Mouse (Mus musculus): ENCODE data around the gene Galnt6. TPM values are rescaled to one million over a fixed set of nuclear protein-coding genes. Genes with fewer than 3 reads are reported as not detected.
A peak's percentile ranks its signal among the peaks of the same experiment; 100 is the strongest.

Galnt6 gene
- polyA plus RNA-seq, 2 experiments from 2014 or later = 52.5 to 78.9 TPM

DNA sequence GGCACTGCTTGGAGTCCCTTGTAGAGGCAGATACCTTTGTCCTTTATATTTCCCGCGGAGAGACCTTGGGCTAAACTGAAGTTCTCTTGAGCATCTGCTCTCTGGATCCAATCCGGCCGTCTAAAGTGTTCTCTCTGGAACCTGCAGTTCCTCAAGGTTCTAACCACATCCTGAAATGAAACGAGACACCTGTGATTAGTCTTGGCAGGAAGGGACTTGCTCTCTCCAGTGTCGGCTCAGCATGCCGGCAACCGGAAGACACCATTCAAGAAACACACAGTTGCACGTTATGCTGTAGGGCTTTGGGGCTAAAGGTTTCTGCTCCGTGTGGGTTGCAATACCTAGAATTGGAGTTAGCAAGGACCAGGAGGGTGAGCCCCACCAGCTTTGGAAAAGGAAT, 9.1 kb downstream of the Galnt6 start:
- ATAC-seq = peak; percentile 92

GRCm38 (mm10) chr15:100719217-100719616, 10.0 kb downstream of the Galnt6 start:
- no peak for ATAC-seq

- ATAC-seq = no peak
Measured at GRCm38 (mm10) chr15:100718572-100718971, 10.6 kb downstream of the Galnt6 start.

GRCm38 (mm10) chr15:100717933-100718332, 11.2 kb downstream of the Galnt6 start:
- ATAC-seq = no peak

- no peak for ATAC-seq
Measured at GRCm38 (mm10) chr15:100715399-100715993, 13.7 kb downstream of the Galnt6 start.

- no peak for ATAC-seq
Measured at GRCm38 (mm10) chr15:100714470-100714869, 14.7 kb downstream of the Galnt6 start.

- ATAC-seq = no peak
Measured at GRCm38 (mm10) chr15:100710838-100711237, 18.3 kb downstream of the Galnt6 start.

DNA sequence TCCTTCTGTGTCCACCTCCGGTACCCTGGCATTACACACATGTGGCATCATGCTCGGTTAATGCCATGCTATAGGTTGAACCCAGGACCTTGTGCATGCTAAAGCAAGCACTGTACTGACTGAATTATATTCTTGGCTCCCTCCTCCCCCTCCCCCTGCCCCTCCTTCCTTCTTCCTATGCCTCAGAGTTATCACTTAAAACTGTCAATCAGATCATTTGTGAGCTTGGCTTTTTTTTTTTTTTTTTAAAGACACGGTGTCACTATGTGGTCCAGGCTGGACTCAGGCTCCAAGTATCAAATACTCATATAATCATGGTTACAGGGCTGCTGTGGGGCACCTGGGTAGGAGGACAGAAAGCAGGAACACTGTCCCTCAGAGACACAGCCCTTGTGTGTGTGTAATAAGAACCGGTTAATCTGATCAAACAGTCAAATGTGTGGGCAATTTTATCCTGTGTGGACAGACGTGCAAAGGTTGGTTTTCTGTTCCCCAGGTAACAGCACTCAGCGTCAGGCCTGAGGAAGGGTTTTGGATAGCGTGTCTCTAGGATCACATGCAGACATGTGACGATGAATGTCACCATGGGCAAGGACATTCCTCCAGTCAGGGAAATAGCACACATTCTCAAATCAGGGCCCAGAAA, 20.6 kb downstream of the Galnt6 start:
- ATAC-seq = no peak

DNA sequence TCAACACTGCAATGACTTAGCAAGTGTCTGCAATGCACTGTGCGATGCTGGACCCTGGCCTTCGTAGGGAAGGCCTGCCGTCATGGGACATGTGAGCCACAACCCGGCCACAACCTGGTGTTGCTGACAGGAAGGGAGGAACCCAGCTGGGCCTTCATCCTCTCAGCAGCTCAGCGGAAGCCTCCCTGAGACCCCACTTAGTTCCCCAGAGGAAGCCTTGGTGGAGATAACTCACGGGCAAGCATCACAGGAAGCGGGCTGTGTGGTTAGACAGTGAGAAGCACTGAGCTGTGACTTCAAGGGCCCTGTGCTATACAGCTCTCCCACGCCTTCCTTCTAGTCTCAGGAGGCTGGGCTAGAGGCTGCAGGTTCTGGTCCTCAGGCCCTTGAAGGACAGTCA, 22.9 kb downstream of the Galnt6 start:
- peak; percentile 98 for ATAC-seq

GRCm38 (mm10) chr15:100705376-100705775, 23.8 kb downstream of the Galnt6 start:
- ATAC-seq = no peak

DNA sequence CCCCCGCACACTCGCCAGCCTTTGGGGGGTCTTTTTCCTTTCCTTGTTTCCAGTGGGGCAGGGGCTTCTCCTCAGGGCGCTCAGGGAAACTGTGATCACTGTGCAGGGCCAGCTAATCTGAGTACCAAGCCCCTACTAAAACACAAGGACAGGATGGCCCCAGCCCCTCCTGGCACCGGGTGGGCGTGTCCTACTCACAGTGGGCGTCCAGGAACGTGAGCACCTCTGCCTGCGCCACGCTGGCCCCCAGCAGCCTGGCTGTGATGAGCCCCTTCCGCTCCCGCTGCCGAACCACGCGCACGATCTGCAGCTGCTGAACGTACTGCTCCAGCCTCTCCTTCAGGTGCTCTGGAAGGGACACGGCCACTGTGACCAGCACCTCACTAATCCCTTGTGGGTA, 25.3 kb downstream of the Galnt6 start:
- ATAC-seq = no peak

DNA sequence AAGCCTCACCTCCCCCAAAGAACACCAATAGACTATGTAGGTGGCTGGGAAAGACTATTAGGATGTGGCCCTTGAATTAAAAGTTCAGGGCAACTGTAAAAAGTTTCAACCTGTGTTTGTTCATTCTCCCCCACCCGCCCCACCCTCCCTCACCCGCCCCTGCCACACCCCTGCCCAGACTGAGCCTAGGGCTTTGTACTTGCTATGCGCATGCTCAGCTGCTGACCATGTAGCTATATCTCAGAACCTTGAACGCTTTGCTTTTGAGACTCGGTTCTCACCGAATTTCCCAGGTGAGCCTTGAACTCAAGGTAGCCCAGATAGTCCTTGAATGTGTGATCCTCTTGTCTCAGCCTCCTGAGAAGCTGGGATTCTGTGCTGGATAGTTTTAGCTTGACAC, 27.3 kb downstream of the Galnt6 start:
- ATAC-seq = no peak

DNA sequence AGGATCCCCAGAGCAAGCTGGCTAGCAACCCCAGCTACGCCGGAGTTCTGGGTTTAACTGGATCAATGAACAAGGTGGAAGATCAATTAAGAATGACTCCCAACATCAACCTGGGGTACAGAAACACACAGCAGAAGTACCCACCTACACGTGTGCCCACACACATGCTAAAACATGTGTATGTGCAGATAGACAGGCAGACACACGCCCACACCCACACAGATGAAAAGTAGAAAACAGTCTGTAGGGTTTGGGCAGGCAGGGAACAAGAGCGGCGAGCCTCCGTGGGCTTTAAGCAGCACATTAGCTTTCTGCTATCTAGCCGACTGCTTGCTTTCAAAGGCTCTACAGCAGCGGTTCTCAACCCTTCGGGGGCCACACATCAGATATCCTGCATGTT, 28.1 kb downstream of the Galnt6 start:
- no peak for ATAC-seq

GRCm38 (mm10) chr15:100700424-100700823, 28.8 kb downstream of the Galnt6 start:
- no peak for ATAC-seq

- ATAC-seq = no peak
Measured at GRCm38 (mm10) chr15:100699386-100699785, 29.8 kb downstream of the Galnt6 start.

DNA sequence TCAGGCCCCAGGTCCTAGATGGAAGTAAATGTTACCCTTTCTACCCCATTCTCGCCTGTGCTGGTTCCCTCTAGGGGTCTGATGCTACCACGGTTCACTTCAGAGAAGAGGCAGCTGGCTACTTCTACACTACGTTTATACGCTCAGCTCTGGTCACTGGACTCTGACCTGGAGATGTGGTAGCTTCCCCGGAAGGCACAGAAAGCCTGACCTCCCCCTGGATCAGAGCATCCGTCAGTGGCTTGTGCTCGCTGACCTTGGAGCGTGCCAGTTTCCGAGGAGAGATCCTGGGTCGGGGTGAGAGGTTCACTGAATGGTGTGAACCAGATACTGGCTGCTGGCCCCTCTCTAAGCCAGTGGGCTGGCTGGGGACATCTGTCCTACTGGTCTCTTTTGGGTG, 31.1 kb downstream of the Galnt6 start:
- no peak for ATAC-seq

DNA sequence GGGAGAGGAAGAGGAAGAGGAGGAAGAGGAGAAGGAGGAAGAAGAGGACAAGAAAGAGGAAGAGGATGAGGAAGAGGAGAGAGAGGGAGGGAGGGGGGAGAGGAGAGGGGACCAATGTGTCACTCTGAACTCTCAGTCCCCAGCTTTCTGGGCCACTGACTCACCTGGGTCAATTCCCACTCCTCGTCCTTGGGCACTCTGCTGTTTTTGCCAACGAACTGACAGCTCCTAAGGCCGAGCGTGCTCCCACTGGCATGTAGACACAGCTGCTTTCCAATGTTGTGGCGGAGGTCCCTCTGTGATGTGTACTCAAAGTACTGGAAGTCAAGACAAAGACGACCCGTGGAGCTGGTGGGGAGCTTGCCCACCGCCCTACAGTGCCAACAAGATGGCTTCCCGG, 34.8 kb downstream of the Galnt6 start:
- no peak for ATAC-seq

DNA sequence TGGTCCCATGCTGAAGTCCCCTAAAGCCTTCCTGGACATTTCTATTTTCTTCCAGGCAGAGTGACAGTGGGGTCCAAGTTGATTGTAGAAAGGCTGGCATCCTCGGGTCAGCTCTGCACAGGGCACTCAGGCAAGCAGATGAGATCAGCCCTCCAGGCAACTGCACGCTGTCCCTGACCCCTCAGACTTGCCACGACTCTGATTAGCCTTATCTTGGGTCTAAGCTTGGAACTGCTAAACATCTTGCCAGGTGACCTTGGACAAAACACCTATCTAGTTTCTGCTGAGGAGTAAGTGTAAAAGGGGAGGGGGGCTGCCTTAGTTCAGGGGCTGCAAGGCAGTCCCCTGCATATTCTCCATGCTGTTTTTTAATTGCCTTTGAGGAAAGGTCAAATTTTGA, 37.2 kb downstream of the Galnt6 start:
- ATAC-seq = no peak

DNA sequence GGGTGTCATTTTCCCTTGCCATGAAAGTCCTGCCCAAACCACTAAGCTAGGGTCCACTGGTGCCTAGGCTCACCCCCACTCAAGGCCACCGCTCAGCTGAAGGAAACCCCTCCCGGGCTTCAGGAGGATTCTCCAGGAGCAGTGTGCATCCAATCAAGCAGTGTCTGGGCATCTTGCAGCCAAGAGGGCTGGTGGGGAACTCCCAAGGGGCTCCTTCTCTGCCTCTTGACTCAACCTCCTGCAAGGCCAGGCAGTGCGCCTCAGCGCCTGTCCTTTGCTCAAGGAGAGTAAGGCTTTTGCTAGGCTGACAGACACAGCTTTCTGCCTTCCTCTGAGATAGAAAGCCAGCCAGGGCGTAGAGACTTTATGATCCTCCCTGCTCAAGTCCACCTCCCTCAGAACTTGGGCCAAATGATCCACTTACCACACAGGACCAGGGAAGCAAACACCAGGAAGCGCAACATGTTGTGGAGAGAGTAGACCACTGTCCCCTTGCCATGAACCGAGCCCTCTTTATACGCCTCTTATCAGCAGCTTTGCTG, 41.7 kb downstream of the Galnt6 start, which contains the start of gene Cela1:
Cela1 (minus strand) TSS at position 492 of the 542 bp plus-strand sequence.
- peak; percentile 47 for ATAC-seq

DNA sequence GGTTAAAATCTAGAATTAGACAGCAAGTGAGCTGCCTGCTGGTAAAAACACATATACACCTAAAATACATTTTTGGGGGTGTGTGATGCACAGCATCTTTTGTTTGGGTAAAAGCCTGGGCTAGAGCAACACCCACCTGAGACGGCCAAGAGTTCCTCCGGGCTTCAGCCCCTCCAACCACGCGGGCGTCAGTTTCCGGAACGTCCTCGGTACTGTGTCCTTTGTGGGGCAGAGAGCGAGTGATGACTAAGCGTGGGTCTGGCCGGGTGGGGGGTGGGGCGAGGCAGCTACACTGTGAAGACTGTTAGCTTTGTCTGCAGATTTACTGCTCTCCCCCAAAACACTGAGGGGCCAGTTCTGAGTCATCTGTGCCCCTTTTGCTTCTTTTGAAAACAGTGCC, 42.2 kb downstream of the Galnt6 start:
- peak; percentile 53 for ATAC-seq

GRCm38 (mm10) chr15:100686434-100686833, 42.7 kb downstream of the Galnt6 start:
- ATAC-seq = no peak

GRCm38 (mm10) chr15:100685849-100686248, 43.3 kb downstream of the Galnt6 start:
- no peak for ATAC-seq

- ATAC-seq = no peak
Measured at GRCm38 (mm10) chr15:100685255-100685654, 43.9 kb downstream of the Galnt6 start.

- ATAC-seq = no peak
Measured at GRCm38 (mm10) chr15:100684450-100684849, 44.7 kb downstream of the Galnt6 start.
